Mouse (Mus musculus): Measurements from ENCODE around the gene Stk32b. TPM values are rescaled to one million over a fixed set of nuclear protein-coding genes. Genes with fewer than 3 reads are reported as not detected.

Stk32b gene
- polyA plus RNA-seq, 1 experiment from 2014 or later: 36.5 TPM

- H3K36me3 ChIP-seq: no peaks in the 10 kb centered on the region
- no peaks in the 10 kb centered on the region for H3K4me1 ChIP-seq
- no peak overlapping the region for H3K4me2 ChIP-seq
- ATAC-seq (ENCODE audit: low FRiP score): no peak
- no peak overlapping the region for H3K9ac ChIP-seq (replicated peaks)
- 68% methylated on average over 3 of the region's 3 CpGs for WGBS
- no peak overlapping the region for H3K4me3 ChIP-seq (replicated peaks)
- H3K27me3 ChIP-seq (replicated peaks): no peaks in the 10 kb centered on the region
- no peak overlapping the region for H3K27ac ChIP-seq (replicated peaks)
- H3K9me3 ChIP-seq (replicated peaks): no peaks in the 10 kb centered on the region
Observed at GRCm38 (mm10) chr5:37435417-37435816, 281.6 kb downstream of the Stk32b start.

- Histone ChIP-seq H3K4me2 (no peak overlapping the region), H3K27me3 (replicated peaks) (no peaks in the 10 kb centered on the region), H3K9me3 (replicated peaks) (no peaks in the 10 kb centered on the region), H3K4me3 (replicated peaks) (no peak overlapping the region), H3K27ac (replicated peaks) (no peak overlapping the region), H3K36me3 (no peaks in the 10 kb centered on the region), H3K9ac (replicated peaks) (no peak overlapping the region), H3K4me1 (no peaks in the 10 kb centered on the region)
- no peak for ATAC-seq (ENCODE audit: low FRiP score)
Observed at GRCm38 (mm10) chr5:37427210-37427609, 289.8 kb downstream of the Stk32b start.

- Histone ChIP-seq H3K9me3 (replicated peaks) (no peaks in the 10 kb centered on the region), H3K36me3 (no peaks in the 10 kb centered on the region), H3K4me2 (no peak overlapping the region), H3K4me1 (no peaks in the 10 kb centered on the region), H3K9ac (replicated peaks) (no peak overlapping the region), H3K27ac (replicated peaks) (no peak overlapping the region), H3K4me3 (replicated peaks) (no peak overlapping the region), H3K27me3 (replicated peaks) (no peaks in the 10 kb centered on the region)
- WGBS: 83% methylated on average over 6 of the region's 6 CpGs
- ATAC-seq (ENCODE audit: low FRiP score): no peak
Observed at GRCm38 (mm10) chr5:37419028-37419427, 297.9 kb downstream of the Stk32b start.

Other genes starting within 250 kb of the Stk32b start
- 2.4 and 4.9 TPM in 2 replicates for gene Cytl1, start 18.3 kb upstream of the Stk32b start, polyA plus RNA-seq (2015; fragmentation: Nextera tagmentation; extraction: Ambion mirVana)
- gene Msx1, start 107.4 kb upstream of the Stk32b start, polyA plus RNA-seq (2015; fragmentation: Nextera tagmentation; extraction: Ambion mirVana): 7.8 and 15.4 TPM in 2 replicates